Mouse (Mus musculus): ENCODE results near the gene Vars.
"Not testable (repeated sequence)": the region's sequence is repeated elsewhere in the genome, so short reads cannot be mapped to it uniquely, and the experiment has no call there.

The Vars gene

GRCm38 (mm10) chr17:35000717-35001451 is at the start of gene Vars:
Vars (plus strand) TSS chr17:35000987.
- no peaks in the 10 kb centered on the region for H3K9me3 ChIP-seq (ENCODE audit: low read length)
- no peaks in the 10 kb centered on the region for H3K27me3 ChIP-seq (ENCODE audit: insufficient read depth, low read length)
- peak within 1 kb of the TSS; percentile 97 for H3K4me3 ChIP-seq (replicated peaks; ENCODE audit: low read length)
- H3K36me3 ChIP-seq (ENCODE audit: insufficient read depth, low read length) = peaks cover 70% of the 10 kb centered on the region
- TF ChIP-seq NANOG (IDR thresholded peaks at IDR 0.05; ENCODE audit: borderline replicate concordance, low read length) (no peak), CTCF (conservative IDR thresholded peaks at IDR 0.05; ENCODE audit: low read length) (no peak), POU5F1 (IDR thresholded peaks at IDR 0.05; ENCODE audit: borderline replicate concordance, low read length) (no peak)
- H3K4me1 ChIP-seq (replicated peaks; ENCODE audit: low read depth, low read length) = peaks cover 78% of the 10 kb centered on the region

DNA sequence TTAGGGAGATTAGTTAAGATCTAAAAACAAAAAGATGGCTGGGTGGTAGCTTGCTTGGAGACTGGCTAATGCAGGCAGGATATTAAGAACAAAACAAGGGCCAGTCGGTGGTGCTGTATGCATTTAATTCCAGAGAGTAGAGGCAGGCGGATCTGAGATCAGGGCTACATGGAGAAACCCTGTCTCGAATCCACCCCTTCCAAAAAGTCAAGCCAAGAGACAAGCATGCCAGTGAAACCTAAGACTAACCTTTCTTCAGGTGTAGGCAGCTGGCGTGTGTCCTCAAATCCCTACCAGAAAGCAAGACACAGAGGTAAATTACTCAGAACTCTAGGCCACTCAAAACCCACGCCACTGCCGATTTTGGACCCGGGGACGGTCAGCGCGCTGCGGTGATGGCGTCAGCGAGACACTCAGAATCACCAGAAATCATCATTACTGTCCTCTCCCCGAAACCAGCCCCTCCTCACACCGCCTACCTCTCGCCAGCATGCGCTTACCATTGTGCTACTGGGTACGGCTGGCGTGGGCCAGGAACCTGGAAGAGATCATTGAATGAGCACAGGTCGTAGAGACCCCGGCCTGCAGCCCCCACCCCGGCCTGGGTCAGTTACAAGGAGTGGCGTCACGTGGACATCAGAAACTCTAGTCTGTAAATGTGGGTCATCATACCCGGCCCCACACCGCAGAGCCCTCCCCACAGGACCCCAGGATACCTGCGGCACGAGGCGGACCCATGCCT is 49.0 kb upstream of the Vars start:
- TF ChIP-seq NANOG (IDR thresholded peaks at IDR 0.05; ENCODE audit: borderline replicate concordance, low read length) (no peak), POU5F1 (IDR thresholded peaks at IDR 0.05; ENCODE audit: borderline replicate concordance, low read length) (no peak), CTCF (conservative IDR thresholded peaks at IDR 0.05; ENCODE audit: low read length) (no peak)
- Histone ChIP-seq H3K4me1 (replicated peaks; ENCODE audit: low read depth, low read length) (peaks cover 21% of the 10 kb centered on the region), H3K9me3 (ENCODE audit: low read length) (no peaks in the 10 kb centered on the region), H3K4me3 (replicated peaks; ENCODE audit: low read length) (peak overlapping the region; percentile 96), H3K27me3 (ENCODE audit: insufficient read depth, low read length) (peaks cover 9% of the 10 kb centered on the region; the same call in 1 of the 2 replicates), H3K36me3 (ENCODE audit: insufficient read depth, low read length) (peaks cover 28% of the 10 kb centered on the region)

GRCm38 (mm10) chr17:34952378-34953040 is 48.3 kb upstream of the Vars start:
- H3K9me3 ChIP-seq (ENCODE audit: low read length) = no peaks in the 10 kb centered on the region
- H3K36me3 ChIP-seq (ENCODE audit: insufficient read depth, low read length) = peaks cover 28% of the 10 kb centered on the region
- peak overlapping the region; percentile 96 for H3K4me3 ChIP-seq (replicated peaks; ENCODE audit: low read length)
- peaks cover 21% of the 10 kb centered on the region for H3K4me1 ChIP-seq (replicated peaks; ENCODE audit: low read depth, low read length)
- peaks cover 14% of the 10 kb centered on the region; the same call in 1 of the 2 replicates for H3K27me3 ChIP-seq (ENCODE audit: insufficient read depth, low read length)
- TF ChIP-seq NANOG (IDR thresholded peaks at IDR 0.05; ENCODE audit: borderline replicate concordance, low read length) (no peak), CTCF (conservative IDR thresholded peaks at IDR 0.05; ENCODE audit: low read length) (peak; percentile 73)

DNA sequence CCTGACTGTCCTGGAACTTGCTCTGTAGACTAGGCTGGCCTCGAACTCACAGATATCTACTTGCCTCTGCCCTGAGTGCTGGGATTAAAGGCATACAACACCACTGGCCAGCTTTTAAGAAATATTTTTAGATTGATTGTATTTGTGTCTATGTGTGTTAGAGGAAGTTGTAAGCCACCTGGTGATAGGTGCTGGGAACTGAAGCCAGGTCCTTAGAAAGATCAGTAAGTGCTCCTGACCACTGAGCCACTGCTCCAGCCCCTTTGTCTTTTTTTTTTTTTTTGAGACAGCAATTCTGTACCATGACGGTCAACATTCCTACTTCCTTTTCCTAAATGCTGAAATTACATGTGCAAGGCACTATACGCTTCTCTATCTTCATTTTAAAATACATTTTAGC is 47.5 kb upstream of the Vars start:
- Histone ChIP-seq H3K4me1 (replicated peaks; ENCODE audit: low read depth, low read length) (peaks cover 21% of the 10 kb centered on the region), H3K27me3 (ENCODE audit: insufficient read depth, low read length) (peaks cover 14% of the 10 kb centered on the region), H3K36me3 (ENCODE audit: insufficient read depth, low read length) (peaks cover 28% of the 10 kb centered on the region), H3K4me3 (replicated peaks; ENCODE audit: low read length) (peak overlapping the region; percentile 96), H3K9me3 (ENCODE audit: low read length) (no peaks in the 10 kb centered on the region)
- TF ChIP-seq CTCF (conservative IDR thresholded peaks at IDR 0.05; ENCODE audit: low read length) (no peak), NANOG (IDR thresholded peaks at IDR 0.05; ENCODE audit: borderline replicate concordance, low read length) (no peak), POU5F1 (IDR thresholded peaks at IDR 0.05; ENCODE audit: borderline replicate concordance, low read length) (no peak)

DNA sequence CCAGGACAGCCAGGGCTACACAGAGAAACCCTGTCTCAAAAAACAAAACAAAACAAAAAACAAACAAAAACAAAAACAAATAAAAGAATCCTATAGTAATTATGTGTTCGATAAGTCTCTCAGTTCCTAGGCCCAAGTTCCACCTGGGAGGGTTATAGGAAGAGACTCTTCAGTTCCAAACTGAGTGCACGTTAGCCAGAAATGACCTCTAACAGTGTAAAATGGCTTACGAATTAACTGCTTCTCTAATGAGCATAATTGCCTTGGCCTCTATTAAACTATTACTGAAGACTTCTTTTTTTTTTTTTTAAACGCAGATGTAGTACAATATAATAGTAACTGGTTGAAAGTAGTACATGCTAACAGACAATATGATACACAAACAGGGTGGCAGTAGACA is 46.9 kb upstream of the Vars start:
- Histone ChIP-seq H3K9me3 (ENCODE audit: low read length) (no peaks in the 10 kb centered on the region), H3K4me1 (replicated peaks; ENCODE audit: low read depth, low read length) (peaks cover 21% of the 10 kb centered on the region), H3K36me3 (ENCODE audit: insufficient read depth, low read length) (peaks cover 28% of the 10 kb centered on the region), H3K4me3 (replicated peaks; ENCODE audit: low read length) (no peak overlapping the region), H3K27me3 (ENCODE audit: insufficient read depth, low read length) (peaks cover 14% of the 10 kb centered on the region)
- TF ChIP-seq NANOG (IDR thresholded peaks at IDR 0.05; ENCODE audit: borderline replicate concordance, low read length) (no peak), POU5F1 (IDR thresholded peaks at IDR 0.05; ENCODE audit: borderline replicate concordance, low read length) (no peak), CTCF (conservative IDR thresholded peaks at IDR 0.05; ENCODE audit: low read length) (no peak)

- TF ChIP-seq NANOG (IDR thresholded peaks at IDR 0.05; ENCODE audit: borderline replicate concordance, low read length) = no peak
- no peak for TF ChIP-seq POU5F1 (IDR thresholded peaks at IDR 0.05; ENCODE audit: borderline replicate concordance, low read length)
- TF ChIP-seq CTCF (conservative IDR thresholded peaks at IDR 0.05; ENCODE audit: low read length) = no peak
These were observed 46.0 kb upstream of the Vars start for GRCm38 (mm10) chr17:34954831-34955230.

DNA sequence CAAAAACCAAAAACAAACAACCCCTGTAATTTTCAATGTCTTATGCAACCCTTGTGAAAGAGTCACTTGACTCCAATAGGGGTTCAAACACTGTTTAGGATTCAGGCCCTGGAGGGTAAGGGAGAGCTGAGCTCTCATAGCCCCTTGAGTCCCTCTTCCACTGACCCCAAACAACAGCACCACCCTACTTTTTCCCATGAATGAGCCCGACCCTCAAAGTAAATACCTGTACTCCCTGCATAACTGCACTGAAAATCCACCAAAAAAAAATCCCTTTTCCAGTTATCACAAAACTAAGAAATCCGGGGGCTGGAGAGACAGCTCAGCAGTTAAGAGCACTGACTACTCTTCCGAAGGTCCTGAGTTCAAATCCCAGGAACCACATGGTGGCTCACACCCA is 44.9 kb upstream of the Vars start:
- TF ChIP-seq CTCF (conservative IDR thresholded peaks at IDR 0.05; ENCODE audit: low read length) (no peak), NANOG (IDR thresholded peaks at IDR 0.05; ENCODE audit: borderline replicate concordance, low read length) (no peak), POU5F1 (IDR thresholded peaks at IDR 0.05; ENCODE audit: borderline replicate concordance, low read length) (no peak)
- Histone ChIP-seq H3K27me3 (ENCODE audit: insufficient read depth, low read length) (peaks cover 26% of the 10 kb centered on the region), H3K36me3 (ENCODE audit: insufficient read depth, low read length) (peaks cover 12% of the 10 kb centered on the region), H3K4me1 (replicated peaks; ENCODE audit: low read depth, low read length) (peaks cover 19% of the 10 kb centered on the region), H3K9me3 (ENCODE audit: low read length) (no peaks in the 10 kb centered on the region), H3K4me3 (replicated peaks; ENCODE audit: low read length) (no peak overlapping the region)

More at GRCm38 (mm10) chr17:34954831-34955230, 46.0 kb upstream of the Vars start:
- Histone ChIP-seq H3K9me3 (ENCODE audit: low read length) (no peaks in the 10 kb centered on the region), H3K4me3 (replicated peaks; ENCODE audit: low read length) (no peak overlapping the region), H3K36me3 (ENCODE audit: insufficient read depth, low read length) (peaks cover 23% of the 10 kb centered on the region), H3K4me1 (replicated peaks; ENCODE audit: low read depth, low read length) (peaks cover 23% of the 10 kb centered on the region), H3K27me3 (ENCODE audit: insufficient read depth, low read length) (peaks cover 17% of the 10 kb centered on the region)

- peaks cover 8% of the 10 kb centered on the region for H3K36me3 ChIP-seq (ENCODE audit: insufficient read depth, low read length)
- no peak overlapping the region for H3K4me3 ChIP-seq (replicated peaks; ENCODE audit: low read length)
- H3K9me3 ChIP-seq (ENCODE audit: low read length) = no peaks in the 10 kb centered on the region
- peaks cover 30% of the 10 kb centered on the region for H3K27me3 ChIP-seq (ENCODE audit: insufficient read depth, low read length)
- peaks cover 19% of the 10 kb centered on the region for H3K4me1 ChIP-seq (replicated peaks; ENCODE audit: low read depth, low read length)
- TF ChIP-seq NANOG (IDR thresholded peaks at IDR 0.05; ENCODE audit: borderline replicate concordance, low read length) = no peak
- TF ChIP-seq CTCF (conservative IDR thresholded peaks at IDR 0.05; ENCODE audit: low read length) = no peak
- TF ChIP-seq POU5F1 (IDR thresholded peaks at IDR 0.05; ENCODE audit: borderline replicate concordance, low read length) = no peak
These were observed 44.4 kb upstream of the Vars start for GRCm38 (mm10) chr17:34956340-34956739.

GRCm38 (mm10) chr17:34957291-34957690 is 43.5 kb upstream of the Vars start:
- not testable (repeated sequence) for H3K4me3 ChIP-seq (replicated peaks; ENCODE audit: low read length); H3K36me3 ChIP-seq (ENCODE audit: insufficient read depth, low read length); H3K9me3 ChIP-seq (ENCODE audit: low read length)
- peaks cover 37% of the 10 kb centered on the region for H3K27me3 ChIP-seq (ENCODE audit: insufficient read depth, low read length)
- H3K4me1 ChIP-seq (replicated peaks; ENCODE audit: low read depth, low read length) = peaks cover 24% of the 10 kb centered on the region

DNA sequence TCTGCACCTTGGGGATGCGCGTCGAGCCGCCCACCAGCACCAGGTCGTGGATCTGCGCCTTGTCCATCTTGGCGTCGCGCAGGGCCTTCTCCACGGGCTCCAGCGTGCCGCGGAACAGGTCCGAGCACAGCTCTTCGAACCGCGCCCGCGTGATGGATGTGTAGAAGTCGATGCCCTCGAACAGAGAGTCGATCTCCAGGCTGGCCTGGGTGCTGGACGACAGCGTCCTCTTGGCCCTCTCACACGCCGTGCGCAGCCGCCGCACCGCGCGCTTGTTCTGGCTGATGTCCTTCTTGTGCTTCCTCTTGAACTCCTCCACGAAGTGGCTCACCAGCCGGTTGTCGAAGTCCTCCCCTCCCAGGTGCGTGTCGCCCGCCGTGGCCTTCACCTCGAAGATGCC is 42.8 kb upstream of the Vars start:
- not testable (repeated sequence) for H3K9me3 ChIP-seq (ENCODE audit: low read length)

DNA sequence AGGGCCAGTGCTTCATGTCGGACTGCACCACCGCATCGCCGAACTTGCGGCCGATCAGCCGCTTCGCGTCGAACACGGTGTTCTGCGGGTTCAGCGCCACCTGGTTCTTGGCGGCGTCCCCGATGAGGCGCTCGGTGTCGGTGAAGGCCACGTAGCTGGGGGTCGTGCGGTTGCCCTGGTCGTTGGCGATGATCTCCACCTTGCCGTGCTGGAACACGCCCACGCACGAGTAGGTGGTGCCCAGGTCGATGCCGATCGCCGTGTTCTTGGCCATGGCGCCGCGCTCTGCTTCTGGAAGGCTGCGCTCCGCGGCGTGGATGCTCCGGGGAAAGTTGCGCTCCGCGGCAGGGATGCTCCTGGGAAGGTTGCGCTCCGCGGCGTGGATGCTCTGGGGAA is 42.1 kb upstream of the Vars start:
- Histone ChIP-seq H3K4me3 (replicated peaks; ENCODE audit: low read length) (peak overlapping the region; percentile 78), H3K4me1 (replicated peaks; ENCODE audit: low read depth, low read length) (peaks cover 30% of the 10 kb centered on the region), H3K27me3 (ENCODE audit: insufficient read depth, low read length) (peaks cover 42% of the 10 kb centered on the region)
- not testable (repeated sequence) for H3K9me3 ChIP-seq (ENCODE audit: low read length); H3K36me3 ChIP-seq (ENCODE audit: insufficient read depth, low read length)

More for the DNA sequence above, 42.8 kb upstream of the Vars start:
- H3K4me1 ChIP-seq (replicated peaks; ENCODE audit: low read depth, low read length) = peaks cover 30% of the 10 kb centered on the region
- peaks cover 37% of the 10 kb centered on the region for H3K27me3 ChIP-seq (ENCODE audit: insufficient read depth, low read length)
- not testable (repeated sequence) for H3K4me3 ChIP-seq (replicated peaks; ENCODE audit: low read length); H3K36me3 ChIP-seq (ENCODE audit: insufficient read depth, low read length)
